Mouse (Mus musculus): ENCODE data around the gene Tbc1d10b.
"Not testable (repeated sequence)": the region's sequence is repeated elsewhere in the genome, so short reads cannot be mapped to it uniquely, and the experiment has no call there.

Tbc1d10b gene

DNA sequence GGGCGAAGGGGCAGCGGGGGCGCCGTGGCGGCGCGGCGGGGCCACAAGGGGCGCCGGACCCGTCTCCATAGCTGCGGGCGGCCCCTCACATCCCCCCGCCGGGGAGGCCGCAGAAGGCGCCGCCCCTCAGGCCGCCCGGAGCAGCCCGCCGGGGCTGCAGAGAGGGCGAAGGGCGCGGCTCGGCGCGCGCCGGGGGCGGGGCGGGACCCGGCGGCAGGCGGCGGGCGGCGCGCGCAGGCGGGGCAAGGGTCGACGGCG, at the start of gene Tbc1d10b:
Gene Tbc1d10b (minus strand): TSS at position 174 of the 258 bp plus-strand sequence.
- no peak for DNase-seq (ENCODE audit: low spot score in 2 of 2)

DNA sequence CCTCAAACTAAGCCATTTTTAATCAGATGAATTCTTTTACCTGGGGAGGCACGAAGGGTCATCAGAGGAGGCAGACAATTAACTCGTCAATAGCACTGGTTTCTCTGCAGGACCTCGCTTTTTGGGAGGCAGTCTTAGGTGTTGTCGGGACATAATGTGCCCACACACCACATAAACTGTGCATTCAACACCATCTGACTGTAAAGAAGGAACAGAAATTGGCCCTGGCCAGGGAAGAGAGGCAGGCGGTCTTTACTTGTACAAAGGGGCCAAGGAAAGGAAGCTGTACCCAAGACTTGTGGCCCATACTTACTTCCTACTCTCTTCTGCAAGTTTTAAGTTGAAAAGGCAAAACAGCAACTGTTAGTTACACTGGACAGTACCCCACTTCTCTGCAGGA, 48.2 kb upstream of the Tbc1d10b start:
- no peak for DNase-seq (ENCODE audit: low spot score in 2 of 2)

DNA sequence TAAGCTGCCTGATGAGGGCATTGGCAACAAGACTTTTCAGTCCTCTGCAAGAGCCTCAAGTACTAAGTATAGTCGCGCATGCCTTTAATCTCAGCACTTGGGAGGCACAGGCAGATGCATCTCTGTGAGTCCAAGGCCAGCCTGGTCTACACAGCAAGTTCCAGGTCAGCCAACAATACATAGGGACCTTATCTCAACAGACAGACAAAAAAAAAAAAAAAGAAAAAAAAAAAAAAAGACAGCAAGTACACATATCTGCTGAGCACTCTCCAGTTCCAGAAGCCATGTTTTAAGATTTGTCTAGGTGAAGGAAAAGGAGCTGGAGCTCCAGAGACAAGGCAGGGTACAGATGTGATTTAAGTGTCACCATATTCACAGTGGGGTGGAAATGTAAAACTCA, 47.7 kb upstream of the Tbc1d10b start:
- DNase-seq (ENCODE audit: low spot score in 2 of 2): no peak

DNA sequence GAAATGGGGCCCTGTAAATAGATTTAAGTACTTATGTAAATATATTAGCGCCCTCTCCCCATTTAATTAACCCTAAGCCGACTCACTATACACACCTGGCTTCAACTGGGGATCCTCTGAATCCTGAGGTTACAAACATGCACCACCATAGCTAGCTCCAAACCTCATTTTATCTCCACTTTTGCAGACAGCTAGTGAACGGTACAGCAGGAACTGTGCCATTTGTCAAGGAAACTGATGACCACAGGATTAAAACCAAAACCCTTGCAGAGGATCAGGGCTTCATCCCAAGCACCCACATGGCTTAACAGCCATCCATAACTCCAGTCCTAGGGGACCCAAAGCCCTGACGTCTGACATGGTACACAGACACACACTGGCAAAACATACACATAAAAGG, 46.7 kb upstream of the Tbc1d10b start:
- DNase-seq (ENCODE audit: low spot score in 2 of 2): no peak

DNA sequence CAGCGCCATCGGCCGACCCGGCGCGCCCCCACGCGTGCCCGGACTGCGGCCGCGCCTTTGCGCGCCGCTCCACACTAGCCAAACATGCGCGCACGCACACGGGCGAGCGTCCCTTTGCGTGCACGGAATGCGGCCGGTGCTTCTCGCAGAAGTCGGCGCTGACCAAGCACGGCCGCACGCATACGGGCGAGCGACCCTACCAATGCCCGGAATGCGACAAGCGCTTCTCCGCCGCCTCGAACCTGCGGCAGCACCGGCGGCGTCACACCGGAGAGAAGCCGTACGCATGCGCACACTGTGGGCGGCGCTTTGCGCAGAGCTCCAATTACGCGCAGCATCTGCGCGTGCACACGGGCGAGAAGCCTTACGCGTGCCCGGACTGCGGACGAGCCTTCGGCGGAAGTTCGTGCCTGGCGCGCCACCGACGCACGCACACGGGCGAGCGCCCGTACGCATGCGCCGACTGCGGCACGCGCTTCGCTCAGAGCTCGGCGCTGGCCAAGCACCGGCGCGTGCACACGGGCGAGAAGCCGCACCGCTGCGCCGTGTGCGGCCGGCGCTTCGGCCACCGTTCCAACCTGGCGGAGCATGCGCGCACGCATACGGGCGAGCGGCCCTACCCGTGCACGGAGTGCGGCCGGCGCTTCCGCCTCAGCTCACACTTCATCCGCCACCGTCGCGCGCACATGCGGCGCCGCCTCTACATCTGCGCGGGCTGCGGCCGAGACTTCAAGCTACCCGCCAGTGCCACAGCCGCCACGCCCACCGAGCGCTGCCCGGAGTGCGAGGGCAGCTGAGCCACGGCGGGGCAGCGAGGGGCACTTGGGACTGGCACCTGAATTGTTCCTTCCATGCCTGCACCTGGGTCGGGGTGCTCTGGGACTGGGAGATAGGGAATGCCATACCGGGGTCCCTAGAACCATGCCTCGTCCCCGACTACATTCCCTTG, 45.8 kb upstream of the Tbc1d10b start:
- DNase-seq (ENCODE audit: low spot score in 2 of 2): peak; percentile 92 to 94

DNA sequence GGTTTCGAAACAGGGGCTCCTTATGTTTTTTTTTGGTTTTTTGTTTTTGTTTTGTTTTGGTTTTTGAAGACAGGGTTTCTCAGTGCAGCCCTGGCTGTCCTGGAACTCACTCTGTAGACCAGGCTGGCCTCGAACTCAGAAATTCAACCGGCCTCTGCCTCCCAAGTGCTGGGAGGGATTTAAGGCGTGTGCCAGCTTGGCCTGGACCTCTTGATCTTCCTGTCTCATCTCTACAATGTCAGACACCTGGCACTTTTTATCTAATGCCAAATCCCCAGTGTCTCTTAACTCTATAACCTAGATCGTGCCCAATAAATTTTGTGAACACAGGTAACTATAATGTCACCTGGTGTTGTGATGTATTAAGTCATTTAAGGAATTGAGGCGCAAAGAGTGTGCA, 45.1 kb upstream of the Tbc1d10b start:
- DNase-seq (ENCODE audit: low spot score in 2 of 2): no peak

DNA sequence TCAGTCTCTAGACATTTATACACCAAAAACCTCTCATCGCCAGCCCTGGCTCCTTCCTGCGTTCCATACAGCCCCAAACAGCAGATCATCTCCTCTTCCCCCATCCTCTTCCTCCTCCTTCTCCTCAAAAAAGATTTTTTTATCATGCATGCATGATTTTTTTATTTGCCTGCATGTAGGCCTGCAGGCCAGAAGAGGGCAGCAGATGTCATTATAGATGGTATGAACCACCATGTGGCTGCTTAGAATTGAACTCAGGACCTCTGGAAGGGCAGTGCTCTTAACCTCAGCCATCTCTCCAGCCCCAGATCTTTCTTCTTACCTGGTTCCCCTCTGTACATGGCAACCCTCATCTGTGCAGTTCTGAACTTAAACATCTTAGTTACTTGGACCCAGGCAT, 44.1 kb upstream of the Tbc1d10b start:
- no peak for DNase-seq (ENCODE audit: low spot score in 2 of 2)

DNA sequence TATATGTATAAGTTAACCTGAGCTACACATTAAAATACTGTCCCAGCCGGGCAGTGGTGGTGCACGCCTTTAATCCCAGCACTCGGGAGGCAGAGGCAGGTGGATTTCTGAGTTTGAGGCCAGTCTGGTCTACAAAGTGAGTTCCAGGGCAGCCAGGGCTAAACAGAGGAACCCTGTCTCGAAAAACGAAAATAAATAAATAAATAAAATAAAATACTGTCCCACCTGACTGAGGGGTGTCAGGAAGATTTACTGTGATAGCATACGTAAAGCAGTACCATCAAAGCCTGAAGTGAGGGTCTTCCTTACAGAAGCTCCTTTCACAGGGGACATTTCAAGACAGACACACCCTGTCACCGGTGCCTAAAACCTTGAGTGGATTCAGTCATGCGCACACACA, 42.2 kb upstream of the Tbc1d10b start:
- DNase-seq (ENCODE audit: low spot score in 2 of 2): not testable (repeated sequence)

DNA sequence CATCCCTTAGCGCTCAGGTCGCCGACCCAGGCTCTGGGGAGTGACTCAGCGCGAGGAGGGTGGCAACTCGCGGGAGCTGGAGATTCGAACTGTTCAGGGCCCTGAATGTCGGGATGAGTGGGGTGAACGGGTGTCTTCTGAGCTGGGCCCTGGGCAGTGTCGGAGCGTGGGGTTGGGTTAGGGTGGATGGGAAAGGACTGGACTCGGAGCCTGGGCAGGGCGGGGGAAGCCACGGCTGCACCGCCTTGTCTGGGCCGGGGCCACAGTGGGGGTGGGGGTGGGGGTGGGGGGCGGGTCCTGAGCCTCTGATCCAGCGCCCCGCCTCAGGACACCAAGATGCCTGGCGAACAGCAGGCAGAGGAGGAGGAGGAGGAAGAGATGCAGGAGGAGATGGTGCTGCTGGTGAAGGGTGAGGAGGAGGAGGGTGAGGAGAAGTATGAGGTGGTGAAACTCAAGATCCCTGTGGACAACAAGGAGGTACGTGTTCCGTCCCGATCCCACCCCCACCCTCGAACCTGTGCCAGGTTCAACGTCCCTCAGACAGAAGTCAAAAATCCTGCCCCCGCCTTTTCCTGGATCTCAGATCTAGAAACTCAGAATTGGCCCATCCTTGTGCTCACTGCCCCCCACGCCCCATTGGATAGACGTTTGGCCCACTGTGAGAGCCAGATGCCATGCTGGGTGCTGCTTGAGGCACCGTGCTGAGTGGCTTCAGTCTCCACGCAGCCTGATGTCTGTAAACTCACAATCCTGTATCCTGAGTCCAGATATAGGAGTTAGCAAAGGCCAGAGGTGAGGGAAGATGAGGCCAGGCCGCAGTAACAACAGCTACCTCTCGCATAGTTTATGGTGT, 36.6 kb upstream of the Tbc1d10b start:
- DNase-seq (ENCODE audit: low spot score in 2 of 2): no peak

DNA sequence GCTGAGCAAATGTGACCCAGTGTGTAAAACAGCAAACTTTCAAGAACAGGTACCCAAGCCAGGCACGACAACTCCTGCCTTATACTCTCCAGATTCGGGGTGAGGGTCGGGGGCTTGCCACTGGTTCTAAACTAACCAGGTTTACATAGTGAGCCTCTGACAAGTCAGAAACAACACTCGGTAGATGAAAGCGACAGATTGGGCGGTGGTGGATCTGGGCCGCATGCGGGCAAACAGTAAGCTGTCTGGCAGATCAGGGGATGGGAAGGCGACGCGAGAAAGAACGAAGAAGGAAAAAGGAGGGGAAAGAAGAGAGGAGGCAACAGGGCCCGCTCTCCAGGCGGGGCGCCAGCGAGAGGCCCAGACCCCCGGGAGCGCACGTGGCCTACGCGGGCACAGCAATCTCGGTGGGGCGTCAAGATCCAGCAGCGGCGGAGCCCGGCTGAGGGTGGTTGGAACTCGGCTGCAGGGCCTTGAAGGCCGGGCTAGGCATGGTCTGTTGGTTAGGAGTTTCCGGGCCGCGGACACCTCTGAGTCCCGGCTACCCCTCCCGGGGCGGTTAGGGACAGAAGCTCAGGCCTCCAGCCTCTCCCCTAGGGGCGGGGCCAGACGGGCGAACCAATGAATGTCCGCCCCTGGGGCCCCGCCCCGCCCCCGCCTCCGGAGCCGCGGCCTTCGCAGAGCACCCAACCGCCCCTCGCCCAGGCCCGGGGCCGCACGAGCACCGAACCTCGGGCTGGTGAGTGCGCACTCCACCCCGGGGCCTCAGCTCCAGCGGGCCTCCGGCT, 35.8 kb upstream of the Tbc1d10b start, which contains the start of gene Zfp771:
Gene Zfp771 (plus strand): TSS at position 405 of the 788 bp plus-strand sequence.
- DNase-seq (ENCODE audit: low spot score in 2 of 2): peak; percentile 90 to 91

DNA sequence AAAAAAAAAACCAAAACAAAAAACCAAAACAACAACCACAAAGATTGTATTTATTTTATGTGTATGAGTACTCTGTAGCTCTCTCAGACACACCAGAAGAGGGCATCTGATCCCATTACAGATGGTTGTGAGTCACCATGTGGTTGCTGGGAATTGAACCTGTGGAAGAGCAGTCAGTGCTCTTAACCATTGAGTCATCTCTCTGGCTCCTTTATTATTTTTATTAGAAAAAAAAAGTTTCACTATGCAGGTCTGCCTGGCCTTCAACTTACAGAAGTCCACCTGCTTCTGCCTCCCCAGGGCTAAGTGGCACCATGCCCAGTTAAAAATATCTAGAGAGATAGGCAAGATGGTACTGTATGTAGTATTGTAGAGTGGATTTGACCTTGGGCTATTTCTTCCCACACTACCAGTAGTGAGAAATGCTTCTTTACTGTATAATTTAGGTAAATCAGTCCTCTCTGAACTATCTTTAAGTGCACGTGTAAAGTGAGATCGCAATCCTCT, 35.1 kb upstream of the Tbc1d10b start:
- no peak for DNase-seq (ENCODE audit: low spot score in 2 of 2)

DNA sequence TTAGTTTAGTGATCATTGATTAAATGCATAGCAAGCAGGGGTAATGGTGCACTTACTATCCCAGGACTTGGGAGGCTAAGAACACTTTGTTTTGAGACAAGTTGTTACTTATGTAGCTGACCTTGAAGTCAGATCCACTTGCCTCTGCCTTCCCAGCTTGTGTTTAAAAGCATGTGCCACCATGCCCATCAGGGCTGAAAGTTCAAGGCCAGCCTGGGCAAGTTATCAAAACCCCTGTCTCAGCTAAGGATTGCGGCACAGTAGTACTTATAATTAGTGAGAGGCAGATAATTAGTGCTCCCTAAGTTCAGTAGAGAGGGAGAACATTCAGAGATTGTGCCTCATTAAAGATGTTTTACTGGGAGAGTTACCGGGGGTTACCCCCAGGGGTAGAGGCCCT, 26.5 kb upstream of the Tbc1d10b start:
- DNase-seq (ENCODE audit: low spot score in 2 of 2): no peak

DNA sequence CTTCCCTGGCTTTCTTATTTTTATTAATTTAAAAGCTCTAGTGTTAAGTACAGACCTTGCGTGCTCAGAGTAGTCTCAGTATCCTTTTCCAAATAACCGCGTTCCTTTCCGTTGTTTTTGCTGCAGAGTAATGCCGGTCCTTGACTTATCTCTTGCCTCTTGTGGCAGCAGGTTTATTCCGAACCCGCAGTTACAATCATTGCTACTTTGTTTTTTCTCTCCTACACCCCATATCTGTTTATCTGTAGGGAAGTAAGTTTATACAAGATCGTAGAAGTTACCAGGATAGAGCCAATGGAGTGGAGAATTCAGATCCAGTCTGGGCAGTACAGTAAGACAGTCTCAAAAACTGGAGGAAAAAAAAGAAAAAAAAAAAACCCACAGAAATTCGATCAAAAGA, 25.5 kb upstream of the Tbc1d10b start:
- DNase-seq (ENCODE audit: low spot score in 2 of 2): no peak

DNA sequence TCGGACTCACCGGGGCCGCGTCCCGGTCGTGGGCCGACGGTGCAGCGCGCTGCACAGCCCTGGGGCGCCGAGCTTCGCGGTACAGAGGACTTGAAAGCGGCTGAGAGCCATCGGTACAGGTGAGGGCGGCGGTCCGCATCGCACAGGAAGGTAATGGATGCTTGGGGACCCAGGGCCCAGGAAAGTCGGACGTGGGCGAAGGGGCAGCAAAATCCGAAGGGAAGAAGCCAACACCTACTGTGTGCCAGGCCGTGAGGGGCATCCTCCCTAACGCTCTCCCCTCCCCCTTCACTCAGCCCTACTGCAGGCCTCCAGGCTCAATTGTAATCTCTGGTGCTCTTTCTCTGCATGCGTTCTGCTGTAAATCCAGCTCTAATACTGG, 25.1 kb upstream of the Tbc1d10b start:
- no peak for DNase-seq (ENCODE audit: low spot score in 2 of 2)

DNA sequence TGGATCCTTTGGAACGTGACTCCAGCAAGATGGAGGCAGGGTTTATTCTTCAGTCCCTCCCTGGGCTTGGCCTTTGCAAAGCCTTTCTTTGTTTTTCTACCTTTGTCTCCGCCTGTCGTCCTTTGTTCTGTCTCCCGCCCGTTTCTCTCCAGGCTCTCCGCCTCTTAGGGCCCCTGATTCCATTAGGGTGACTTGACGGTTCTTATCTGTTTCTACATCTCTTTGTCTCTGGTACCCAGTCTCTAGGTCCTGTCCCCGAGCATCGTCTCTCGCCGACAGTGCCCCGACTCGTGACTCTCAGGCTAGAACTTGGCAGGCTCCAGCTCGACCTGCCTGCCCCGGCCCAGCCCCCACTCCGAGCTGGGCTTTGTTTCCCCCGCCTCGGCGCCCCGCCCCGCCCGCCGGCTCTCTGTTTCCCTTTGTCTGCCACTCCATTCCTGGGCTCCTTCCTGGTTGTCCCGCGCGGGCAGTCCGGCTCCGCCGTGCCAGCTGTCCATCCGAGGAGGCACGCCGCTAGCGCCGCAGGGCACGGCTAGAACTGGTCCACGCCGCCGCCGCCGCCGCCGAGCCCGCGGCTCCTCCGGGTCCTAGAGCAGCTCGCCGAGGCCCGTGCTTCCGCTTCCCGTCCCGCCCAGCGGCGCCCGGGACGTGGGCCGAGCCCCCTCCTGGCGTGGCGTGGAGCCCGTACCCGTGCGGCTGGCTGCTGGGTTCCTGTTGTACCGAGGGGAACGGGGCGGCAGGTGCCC, 24.5 kb upstream of the Tbc1d10b start, which contains the start of the genes Zfp553 and Sept1:
Gene Zfp553 (plus strand): TSS at position 440 of the 746 bp plus-strand sequence.
Gene Sept1 (minus strand): TSS at position 509 of the 746 bp plus-strand sequence.
- DNase-seq (ENCODE audit: low spot score in 2 of 2): peak; percentile 72 to 81

DNA sequence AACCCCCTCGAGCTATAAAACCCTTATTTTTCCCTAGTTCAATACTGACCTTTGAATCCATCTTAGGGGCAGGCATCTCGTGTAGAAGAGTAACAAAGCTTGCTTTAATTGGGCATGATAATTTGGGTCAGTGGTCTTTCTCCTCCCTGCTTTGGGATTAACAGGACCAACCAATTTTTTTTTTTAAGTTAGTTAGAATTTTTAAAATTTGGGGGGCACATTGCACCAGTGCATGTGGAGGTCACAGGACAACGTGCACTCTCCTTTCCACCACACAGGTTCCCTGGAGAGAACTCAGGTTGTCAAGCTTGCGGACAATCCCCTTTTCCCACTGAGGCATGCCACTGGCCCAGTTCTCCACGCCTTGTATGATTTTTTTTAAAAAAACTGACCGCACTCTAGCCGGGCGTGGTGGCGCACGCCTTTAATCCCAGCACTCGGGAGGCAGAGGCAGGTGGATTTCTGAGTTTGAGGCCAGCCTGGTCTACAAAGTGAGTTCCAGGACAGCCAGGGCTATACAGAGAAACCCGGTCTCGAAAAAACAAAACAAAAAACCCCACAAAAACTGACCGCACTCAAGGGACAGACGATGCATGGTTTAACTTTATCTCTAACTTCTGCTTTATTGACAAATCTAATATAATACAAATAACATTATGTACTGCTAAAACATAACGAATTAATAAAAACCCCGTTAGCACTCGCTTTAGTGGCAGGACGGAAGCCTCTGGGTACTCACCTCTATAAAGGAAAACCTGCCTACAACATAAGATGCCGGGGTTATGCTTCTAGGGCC, 23.8 kb upstream of the Tbc1d10b start:
- DNase-seq (ENCODE audit: low spot score in 2 of 2): no peak

DNA sequence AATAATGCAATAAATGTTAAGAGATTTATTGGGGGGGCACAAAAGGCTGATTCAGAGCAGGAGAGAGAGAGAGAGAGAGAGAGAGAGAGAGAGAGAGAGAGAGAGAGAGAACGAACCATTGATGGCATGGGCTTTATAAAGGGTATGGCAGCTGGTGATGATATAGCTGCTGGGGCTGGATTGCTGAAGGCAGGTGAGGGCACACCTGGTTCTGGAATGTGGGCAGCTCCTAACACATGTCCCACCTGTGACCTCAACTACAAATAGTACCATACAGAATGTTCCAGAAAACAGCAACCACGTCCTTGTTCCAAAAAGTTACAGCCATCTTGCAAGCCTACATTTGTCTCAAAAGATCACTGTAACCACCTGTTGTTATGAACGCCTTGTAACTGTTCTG, 23.1 kb upstream of the Tbc1d10b start:
- DNase-seq (ENCODE audit: low spot score in 2 of 2): no peak

DNA sequence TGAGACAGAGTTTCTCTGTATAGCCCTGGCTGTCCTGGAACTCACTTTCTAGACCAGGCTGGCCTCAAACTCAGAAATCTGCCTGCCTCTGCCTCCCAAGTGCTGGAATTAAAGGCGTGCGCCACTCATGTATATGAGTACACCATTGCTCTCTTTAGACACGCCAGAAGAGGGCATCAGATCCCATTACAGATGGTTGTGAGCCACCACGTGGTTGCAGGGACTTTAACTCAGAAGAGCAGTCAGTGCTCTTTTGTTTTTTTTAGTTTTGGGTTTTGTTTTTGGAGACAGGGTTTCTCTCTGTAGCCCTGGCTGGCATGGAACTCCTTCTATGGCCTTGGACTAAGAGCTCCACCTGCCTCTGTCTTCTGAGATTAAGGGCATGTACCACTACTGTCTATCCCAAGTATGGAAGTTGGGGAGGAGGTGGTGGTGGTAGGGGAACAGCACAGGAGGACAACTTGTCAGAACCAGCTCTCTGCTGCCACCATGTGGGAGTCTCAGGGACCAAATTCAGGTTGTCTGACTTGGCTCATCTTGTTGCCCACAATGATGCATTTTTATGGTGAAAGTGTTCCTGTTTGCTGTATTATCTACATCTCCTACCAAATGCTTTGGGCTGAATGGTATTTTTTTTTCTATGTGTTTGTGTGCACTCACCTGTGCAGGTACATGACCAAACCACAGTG, 20.5 kb upstream of the Tbc1d10b start:
- DNase-seq (ENCODE audit: low spot score in 2 of 2): peak; percentile 56 to 60

Measured in right cerebral cortex, postnatal 36 days (tissue).